Mouse (Mus musculus): ENCODE data around the gene Cachd1. TPM values are rescaled to one million over a fixed set of nuclear protein-coding genes. Genes with fewer than 3 reads are reported as not detected.

Cachd1 gene
- total RNA-seq, 1 experiment from 2014 or later = not detected

DNA sequence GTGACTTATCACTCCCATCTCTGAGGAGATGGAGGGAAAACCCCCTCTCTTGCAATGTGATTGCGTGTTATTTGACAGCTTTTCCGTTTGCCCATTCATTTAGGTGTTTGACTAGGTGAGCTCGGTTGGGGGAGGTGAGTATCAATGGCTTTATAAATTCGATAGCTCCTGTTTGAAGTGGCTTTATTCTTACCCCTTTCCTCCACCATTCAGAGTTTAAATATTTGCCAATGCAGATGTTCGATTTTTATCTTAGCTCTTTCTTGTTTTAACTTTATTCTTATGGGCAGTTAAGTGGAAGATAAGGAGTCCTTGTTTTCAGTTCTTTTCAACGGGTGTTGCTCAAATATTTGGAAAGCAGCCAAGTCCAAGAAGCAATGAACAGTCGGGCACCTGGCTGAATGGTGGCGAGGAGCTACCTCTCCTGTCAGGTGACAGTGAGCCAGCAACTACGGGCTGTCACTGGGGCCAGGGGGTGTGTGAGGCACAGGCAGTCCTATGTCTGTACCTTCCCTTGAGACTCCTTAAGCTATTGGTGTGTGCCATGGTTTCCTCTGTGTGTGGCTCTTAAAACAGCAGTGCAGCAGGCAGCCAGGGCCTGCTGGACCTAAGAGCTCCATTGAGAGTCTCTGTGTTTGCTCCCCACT lies 133.3 kb downstream of the Cachd1 start:
- ATAC-seq (replicated peaks; ENCODE audit: insufficient number of reproducible peaks, low FRiP score, low TSS enrichment, poor library complexity, severe bottlenecking) = no peak

DNA sequence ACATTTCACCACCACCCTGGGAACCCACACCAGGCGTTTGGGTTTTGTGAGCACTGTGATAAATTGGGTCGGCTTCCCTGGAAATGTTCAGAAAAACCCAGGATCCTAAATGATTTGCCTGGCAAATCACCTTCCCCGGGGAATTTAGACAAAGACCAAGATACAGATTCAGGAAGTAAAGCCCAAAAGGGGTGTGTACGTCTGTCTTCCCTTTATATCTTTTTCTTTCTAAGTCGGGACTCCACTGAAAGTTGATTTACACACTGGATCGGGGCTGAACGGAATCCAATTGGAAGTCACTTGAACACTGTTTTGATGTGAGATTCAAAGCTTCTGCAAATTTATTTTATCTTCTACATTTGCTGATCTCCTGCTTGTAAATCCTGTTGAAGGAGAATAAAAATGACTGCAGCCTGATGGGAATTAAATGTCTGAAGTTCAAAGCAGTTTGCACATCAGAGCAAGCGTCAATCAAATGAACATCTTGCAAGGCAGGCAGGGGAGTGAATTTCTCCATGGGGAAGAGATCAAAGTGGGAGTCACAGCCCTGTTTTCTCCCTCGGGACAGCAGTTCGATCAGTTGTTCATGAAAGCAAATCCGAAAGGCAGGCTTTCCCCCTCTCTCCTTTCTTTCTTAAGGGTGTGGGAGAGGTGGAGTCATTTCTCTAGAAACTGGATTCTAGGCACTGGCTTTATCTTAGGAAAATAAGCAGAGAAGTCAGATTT lies 134.3 kb downstream of the Cachd1 start:
- ATAC-seq (replicated peaks; ENCODE audit: insufficient number of reproducible peaks, low FRiP score, low TSS enrichment, poor library complexity, severe bottlenecking) = no peak

DNA sequence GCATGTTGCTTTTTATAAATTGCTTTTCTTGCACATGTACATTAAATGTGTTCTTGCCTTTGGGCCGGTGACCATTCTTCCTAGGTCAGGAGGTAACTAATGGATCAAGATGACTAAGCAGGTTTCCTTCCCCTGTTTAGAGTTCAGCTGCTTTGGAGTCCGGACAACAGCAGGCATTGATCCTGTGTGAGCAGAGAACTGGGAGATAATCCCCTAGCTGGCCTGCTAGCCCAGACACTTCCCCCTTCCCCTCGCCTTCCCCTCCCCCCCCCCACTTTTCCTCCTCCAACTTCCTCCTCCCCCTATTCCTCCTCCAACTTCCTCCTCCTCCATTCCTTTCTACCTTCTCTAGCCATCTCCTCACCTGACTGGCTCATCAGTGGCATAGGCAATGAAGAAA lies 135.2 kb downstream of the Cachd1 start:
- no peak for ATAC-seq (replicated peaks; ENCODE audit: insufficient number of reproducible peaks, low FRiP score, low TSS enrichment, poor library complexity, severe bottlenecking)

DNA sequence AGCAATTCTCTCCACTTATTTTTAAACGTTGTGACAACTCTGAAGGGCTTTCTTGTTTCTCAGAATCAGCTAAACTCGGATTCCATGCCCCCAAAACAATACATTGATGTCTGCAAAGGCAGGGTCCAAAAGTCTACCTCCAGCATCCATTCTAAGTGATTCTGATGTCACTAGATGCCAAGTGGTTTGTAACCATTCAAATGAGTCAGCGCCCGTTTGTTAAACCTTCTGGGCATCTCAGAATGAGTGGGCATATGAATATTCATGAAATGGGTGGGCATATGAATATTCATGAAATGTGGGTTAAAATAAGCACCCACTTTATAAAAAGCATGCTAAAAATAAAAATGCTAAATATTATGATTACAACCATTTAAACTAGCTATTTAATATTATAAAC lies 137.2 kb downstream of the Cachd1 start:
- no peak for ATAC-seq (replicated peaks; ENCODE audit: insufficient number of reproducible peaks, low FRiP score, low TSS enrichment, poor library complexity, severe bottlenecking)

DNA sequence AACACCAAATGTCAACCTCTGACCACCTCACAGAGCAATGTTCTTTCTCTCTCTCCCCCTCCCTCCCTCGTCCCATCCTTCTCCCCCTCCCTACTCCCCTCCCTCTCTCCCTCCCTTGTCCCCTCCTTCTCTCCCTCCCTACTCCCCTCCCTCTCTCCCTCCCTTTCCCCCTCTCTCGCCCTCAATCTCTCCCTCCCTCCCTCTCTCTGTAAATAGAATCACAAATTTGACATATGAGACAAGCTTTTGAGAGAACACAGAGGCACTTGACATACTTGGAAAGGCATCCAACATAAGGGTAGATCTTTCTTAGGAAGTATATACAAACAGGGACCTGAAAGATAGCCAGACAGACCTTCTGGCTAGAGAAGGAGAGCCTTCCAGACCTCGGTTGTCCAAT lies 138.1 kb downstream of the Cachd1 start:
- no peak for ATAC-seq (replicated peaks; ENCODE audit: insufficient number of reproducible peaks, low FRiP score, low TSS enrichment, poor library complexity, severe bottlenecking)

DNA sequence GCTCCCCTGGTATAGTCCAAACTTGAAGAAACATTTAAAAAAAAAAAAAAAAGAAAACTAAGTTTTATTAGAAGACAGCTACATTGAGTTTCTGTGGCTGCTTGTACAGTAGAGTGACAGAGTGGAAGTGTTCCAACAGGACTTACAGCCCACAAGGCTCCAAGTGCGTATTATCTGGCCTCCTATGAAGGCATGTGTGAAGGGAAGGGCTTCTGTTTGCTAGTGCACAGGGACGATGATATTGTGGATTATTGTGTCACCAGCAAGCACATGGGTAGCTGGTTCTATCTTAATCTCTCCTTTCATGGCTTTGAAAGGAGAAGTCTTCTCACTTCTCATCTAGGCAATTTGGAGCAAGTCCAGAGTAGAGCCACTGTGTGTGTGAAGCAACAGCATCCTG lies 138.6 kb downstream of the Cachd1 start:
- ATAC-seq (replicated peaks; ENCODE audit: insufficient number of reproducible peaks, low FRiP score, low TSS enrichment, poor library complexity, severe bottlenecking) = no peak

DNA sequence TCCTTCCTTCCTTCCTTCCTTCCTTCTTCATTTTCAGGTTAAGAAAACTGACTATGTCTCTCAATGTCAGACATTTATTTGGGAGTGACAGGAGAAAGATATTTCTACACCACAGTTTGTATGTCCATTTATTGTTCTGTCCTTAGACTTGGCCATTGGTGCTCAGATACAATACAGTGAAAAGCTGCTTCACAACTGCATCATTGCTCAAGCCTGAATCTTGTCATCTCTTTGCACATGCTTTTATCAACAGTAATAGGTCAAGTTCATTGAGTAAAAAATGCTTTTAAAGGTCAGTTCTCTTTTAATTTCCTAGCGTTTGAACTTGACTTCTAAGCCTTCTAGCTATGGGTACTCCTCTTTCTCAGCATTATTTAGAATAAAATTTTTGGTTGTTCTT lies 141.0 kb downstream of the Cachd1 start:
- no peak for ATAC-seq (replicated peaks; ENCODE audit: insufficient number of reproducible peaks, low FRiP score, low TSS enrichment, poor library complexity, severe bottlenecking)

DNA sequence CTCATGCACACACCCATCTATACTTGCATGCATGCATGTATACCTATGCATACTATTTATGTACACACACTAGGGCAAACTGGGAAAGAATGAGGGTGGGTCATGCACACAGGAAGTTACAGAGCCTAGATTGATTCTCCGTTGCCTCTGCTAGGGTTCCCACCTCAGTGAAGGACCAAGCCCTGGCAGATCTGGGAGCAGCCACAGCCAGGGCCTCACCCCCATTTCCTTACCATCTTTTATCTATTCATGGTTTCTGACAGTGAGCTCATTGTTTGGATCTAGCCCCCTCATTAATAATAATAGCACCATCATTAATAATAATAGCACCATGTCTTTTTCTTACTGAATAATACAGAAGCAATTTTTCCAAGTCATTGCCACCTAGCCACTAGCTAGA lies 143.9 kb downstream of the Cachd1 start:
- no peak for ATAC-seq (replicated peaks; ENCODE audit: insufficient number of reproducible peaks, low FRiP score, low TSS enrichment, poor library complexity, severe bottlenecking)

DNA sequence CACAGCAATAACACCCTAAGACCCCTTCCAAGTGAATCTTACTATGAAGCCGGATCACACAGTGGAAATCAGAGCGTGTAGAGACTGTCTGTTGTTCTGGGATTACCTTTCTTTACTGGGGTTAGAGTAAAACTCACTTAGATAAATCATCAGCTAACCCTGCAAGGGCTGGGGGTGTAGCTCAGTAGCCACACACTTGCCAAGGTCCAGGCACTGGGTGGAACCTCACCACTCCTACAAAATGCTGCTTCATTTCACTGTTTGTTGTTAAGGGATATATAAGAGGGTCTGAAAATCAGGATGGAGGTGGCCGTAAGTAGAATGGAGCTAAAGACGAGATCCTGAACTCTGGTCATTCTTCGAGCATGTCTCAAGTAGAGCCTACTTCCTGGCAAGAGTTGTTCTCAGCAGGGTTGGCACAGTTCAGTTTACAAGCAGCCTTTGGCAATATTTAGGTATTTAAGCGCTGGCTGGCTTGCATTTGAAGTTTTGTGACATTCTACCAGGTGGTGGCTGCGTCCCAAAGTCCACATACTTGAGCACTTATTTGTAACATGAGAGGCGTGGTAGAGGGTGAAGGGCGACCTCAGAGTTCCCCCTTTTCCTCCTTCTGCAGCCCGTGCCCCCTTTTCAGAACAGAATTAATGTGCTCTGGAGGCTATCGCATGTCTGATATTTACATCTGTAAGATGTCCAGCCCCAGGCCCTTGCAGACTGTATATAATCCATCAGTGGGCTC lies 146.5 kb downstream of the Cachd1 start:
- ATAC-seq (replicated peaks; ENCODE audit: insufficient number of reproducible peaks, low FRiP score, low TSS enrichment, poor library complexity, severe bottlenecking) = no peak

DNA sequence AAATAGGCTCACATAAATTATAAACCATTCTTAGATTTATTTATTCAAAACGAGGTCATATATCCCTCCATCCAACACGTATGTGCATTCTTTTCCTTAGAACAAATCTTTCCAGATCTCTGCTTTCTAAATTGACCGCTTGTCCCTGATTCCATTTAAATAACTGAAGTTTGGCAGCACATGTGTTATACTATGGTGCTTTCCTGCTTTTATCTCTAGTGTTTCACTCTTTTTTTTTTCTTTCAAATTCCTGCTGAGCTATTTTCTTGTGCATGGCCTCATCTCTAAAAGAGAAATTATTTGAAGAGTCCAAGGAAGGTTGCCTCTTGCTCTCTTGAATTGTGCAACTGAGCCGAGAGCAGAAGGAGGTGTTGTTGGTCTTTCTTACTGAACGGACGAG lies 147.1 kb downstream of the Cachd1 start:
- ATAC-seq (replicated peaks; ENCODE audit: insufficient number of reproducible peaks, low FRiP score, low TSS enrichment, poor library complexity, severe bottlenecking) = no peak

DNA sequence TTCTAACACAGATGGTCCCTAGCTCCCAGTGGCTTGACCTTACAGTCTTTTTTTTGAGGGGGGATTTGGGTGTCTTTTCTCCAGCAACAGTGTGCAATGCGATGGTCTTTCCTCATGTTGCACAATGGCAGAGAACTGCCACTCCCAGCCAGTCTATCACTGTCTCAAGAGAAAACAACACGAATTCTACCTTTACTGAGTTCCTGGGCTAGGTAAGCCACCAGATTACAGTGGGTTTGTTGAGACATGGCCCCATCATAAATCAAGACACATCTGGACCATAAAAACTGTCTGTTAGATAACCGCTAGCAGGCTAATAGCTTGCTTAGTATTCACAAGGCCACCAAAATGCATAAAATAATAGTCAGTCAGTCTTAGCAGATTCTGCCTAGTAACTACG lies 147.8 kb downstream of the Cachd1 start:
- no peak for ATAC-seq (replicated peaks; ENCODE audit: insufficient number of reproducible peaks, low FRiP score, low TSS enrichment, poor library complexity, severe bottlenecking)

DNA sequence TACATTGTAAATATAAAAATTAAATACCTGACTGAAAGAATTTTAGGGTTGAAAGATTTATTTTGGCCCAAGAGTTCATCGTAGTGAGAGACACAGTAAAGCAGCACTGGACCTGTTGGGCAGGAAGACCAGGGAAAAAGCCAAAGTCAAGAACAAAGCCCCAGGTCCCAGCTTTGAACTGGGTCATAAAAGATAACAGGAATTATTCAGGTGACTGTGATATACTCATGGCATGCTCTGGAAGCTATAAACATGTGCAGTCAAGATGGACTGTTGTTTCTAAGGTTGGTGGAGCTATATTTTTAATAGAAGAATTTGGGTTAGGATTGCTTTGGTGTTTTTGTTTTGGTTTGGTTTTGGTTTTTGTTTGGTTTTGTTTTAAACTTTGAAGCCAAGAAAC lies 148.7 kb downstream of the Cachd1 start:
- no peak for ATAC-seq (replicated peaks; ENCODE audit: insufficient number of reproducible peaks, low FRiP score, low TSS enrichment, poor library complexity, severe bottlenecking)

DNA sequence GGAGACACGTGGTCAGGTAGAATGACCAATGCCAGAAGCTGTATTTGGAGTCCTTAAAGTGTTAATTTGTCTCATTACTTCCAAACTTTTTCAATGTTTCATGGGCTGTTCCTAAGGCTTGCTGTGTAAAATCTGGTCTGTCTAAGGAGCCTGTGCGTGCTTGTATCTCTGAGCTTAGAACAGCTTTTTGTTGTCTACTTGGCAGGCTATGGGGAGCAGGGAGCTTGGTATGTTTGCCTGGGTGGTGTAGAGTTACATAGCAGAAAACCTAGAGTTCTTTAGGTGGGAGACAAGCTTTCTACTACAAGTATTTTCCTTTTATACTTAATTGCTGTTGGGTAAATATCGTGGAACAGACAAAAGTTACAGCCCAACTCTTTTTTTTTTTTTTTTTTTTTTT lies 150.1 kb downstream of the Cachd1 start:
- no peak for ATAC-seq (replicated peaks; ENCODE audit: insufficient number of reproducible peaks, low FRiP score, low TSS enrichment, poor library complexity, severe bottlenecking)

DNA sequence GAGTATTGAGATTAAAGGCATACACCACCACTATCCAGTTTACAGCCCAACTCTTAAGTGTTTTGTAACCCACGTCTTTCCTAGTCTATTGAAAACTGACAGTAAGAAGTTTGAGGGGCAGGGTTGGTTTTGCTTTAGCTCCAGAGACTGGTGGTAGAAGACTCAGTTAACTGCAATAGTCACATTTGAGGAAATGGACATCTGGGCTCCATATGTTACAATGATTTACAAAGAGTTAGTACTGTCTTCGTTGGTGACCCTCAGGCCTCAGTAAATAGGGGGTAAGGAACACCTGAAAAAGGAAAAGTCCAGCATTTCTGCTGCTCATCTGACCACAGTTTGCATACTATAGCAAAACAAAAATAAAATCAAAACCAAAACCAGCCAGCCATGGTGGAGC lies 150.6 kb downstream of the Cachd1 start:
- ATAC-seq (replicated peaks; ENCODE audit: insufficient number of reproducible peaks, low FRiP score, low TSS enrichment, poor library complexity, severe bottlenecking) = no peak

DNA sequence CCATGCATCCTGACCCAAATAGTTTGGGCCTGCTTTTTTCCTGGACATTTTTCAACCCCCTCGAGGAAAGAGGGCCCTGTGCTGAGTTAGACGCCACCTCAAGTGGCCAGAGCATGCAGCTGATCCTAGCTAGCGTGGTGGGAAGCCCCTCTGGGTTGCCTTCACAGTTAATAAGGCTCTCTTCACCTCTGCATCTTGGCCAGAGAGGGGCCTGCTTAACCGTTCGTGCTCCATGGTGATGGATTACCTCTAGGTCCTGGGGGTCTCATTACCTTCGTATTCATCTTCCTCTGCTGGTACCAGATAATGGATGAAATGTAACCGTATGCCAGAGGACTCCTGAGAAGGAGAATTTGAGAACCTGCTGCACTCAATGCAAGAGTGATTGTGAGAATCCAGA lies 167.2 kb downstream of the Cachd1 start:
- ATAC-seq (replicated peaks; ENCODE audit: insufficient number of reproducible peaks, low FRiP score, low TSS enrichment, poor library complexity, severe bottlenecking) = no peak

DNA sequence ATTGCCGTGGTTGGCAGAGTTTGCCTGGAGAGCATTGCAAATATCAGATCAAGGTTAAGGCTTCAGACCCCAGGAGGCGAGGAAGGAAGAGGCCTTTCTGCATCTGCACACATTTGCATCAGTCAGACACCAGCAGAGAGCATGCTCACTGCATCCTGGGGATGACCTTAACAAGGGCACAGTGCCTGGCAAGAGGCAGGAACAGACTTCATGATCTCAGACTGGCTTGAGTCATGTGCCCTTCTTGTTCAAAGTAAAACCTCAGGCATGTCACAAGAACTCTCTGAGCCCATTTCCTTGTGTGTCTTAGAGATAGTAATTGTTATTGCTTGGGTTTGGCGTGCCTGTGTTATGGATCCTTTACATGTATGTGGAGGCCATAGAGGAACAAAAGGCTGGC lies 167.8 kb downstream of the Cachd1 start:
- no peak for ATAC-seq (replicated peaks; ENCODE audit: insufficient number of reproducible peaks, low FRiP score, low TSS enrichment, poor library complexity, severe bottlenecking)

DNA sequence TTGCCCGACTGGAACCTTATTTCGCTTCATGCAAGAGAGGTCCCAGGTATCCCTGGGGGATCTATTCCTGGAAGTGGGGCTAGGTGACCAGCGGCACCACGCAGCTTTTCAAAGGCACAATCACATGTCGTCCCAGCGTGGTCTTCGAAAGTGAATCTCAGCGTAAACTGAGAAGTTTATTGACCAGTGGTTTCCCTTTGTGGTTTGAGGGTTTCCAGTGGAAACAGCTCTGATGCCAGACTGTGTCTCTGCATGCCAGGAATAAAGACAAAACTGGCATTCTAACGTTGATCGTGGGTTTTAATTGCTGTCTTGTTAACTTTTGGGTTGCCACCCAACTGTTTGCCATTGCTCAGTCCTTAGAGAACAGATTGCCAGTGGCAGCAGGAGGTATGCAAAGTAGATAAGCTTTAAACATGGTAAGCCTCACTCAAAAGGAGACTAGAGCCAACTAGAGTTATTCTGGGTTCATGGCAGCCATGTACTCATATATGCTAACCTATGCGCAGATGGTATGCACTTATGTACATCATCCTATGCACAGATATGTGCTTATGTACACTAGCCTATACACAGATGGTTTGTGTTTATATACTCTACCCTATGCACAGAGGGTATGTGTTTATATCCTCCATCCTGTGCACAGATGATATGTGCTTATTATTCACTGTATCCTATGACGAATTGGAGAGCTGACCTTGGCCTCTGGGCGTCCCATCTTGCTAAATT lies 168.9 kb downstream of the Cachd1 start:
- ATAC-seq (replicated peaks; ENCODE audit: insufficient number of reproducible peaks, low FRiP score, low TSS enrichment, poor library complexity, severe bottlenecking) = no peak

DNA sequence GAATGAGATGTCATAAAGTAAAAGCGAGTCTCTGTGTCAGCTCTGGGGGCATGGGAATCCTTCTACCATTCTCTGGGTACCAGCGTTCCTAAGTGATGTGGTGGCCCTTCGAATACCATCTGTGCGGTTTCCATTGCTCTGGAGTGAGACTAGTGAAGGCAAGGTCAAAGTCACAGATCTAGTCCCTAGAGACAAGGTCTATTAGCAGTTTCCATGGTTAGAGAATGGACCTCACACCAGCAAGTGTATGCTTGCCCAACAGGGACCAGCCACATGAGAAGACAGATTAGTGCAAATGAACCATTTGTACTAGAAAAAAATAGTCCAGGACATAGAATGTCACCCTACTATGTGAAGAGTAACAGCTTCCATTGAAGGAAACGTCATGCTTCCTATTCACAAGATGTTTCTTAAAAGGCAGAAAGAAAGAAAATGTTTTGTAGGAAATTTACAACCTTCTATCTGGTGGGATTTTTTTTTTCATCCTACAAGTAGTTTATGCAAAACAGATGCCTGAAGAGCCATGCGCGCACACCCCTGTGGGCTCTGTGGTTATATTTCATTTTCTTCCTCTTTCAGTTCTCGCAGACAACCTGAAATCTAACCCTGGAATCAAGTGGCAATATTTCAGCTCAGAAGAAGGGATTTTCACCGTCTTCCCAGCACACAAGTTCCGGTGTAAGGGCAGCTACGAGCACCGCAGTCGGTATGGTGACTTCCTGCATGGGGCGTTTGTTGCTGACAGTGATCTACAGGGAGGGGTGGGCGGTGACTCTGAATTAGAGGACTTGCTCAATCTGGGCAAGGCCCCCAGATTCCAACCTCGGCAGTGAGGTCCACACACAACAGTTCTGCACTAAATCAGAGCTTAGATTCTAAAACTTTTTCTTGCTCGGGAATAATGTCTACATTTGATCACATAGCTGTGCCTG lies 172.3 kb downstream of the Cachd1 start:
- ATAC-seq (replicated peaks; ENCODE audit: insufficient number of reproducible peaks, low FRiP score, low TSS enrichment, poor library complexity, severe bottlenecking) = no peak

Data from monocyte, adult 5-6 weeks (primary cell).